12 mouse cellular contexts compared by ENCODE assay signal in genomic region chr9:102310431-102310830, GRCm38 (mm10). TPM values are rescaled to one million over a fixed set of nuclear protein-coding genes. Genes with fewer than 3 reads are reported as not detected.
A peak's percentile ranks its signal among the peaks of the same experiment; 100 is the strongest.
DNase-seq lines count a peak whose midpoint lies in the region; ATAC-seq lines count a peak whose summit lies in the region.
"Had no signal": no experiment of that assay in that cellular context is flagged by ENCODE, and none has a peak within 500 bp of the region (broad histone marks: within the 10 kb centered on the region; RNA-seq: fewer than 3 reads in every experiment).

No protein-coding gene starts in this region.

- peaks cover 11% of the 10 kb centered on the region for H3K9me3 ChIP-seq in heart, embryonic 13.5 days
- H3K9me3 ChIP-seq in embryonic facial prominence, embryonic 12.5 days: no peaks in the 10 kb centered on the region
- H3K9me3 ChIP-seq: embryonic facial prominence, embryonic 15.5 days; intestine, embryonic 15.5 days had no signal

- H3K27me3 ChIP-seq in heart, embryonic 13.5 days (replicated peaks): peaks cover 10% of the 10 kb centered on the region; the same call in 1 of the 2 replicates
- H3K27me3 ChIP-seq in embryonic facial prominence, embryonic 12.5 days: no peaks in the 10 kb centered on the region
- H3K27me3 ChIP-seq: embryonic facial prominence, embryonic 15.5 days; intestine, embryonic 15.5 days had no signal

- no peak overlapping the region for H3K9ac ChIP-seq in heart, embryonic 13.5 days
- no peak overlapping the region for H3K9ac ChIP-seq in embryonic facial prominence, embryonic 12.5 days
- H3K9ac ChIP-seq: embryonic facial prominence, embryonic 15.5 days; intestine, embryonic 15.5 days had no signal

- H3K4me3 ChIP-seq in heart, embryonic 13.5 days: no peak overlapping the region
- H3K4me3 ChIP-seq in brown adipose tissue, adult 24 weeks (ENCODE audit: insufficient read depth, low read depth, low read length): no peak overlapping the region
- no peak overlapping the region for H3K4me3 ChIP-seq in embryonic facial prominence, embryonic 12.5 days
- H3K4me3 ChIP-seq: embryonic facial prominence, embryonic 15.5 days; intestine, embryonic 15.5 days had no signal

- ATAC-seq in heart, embryonic 13.5 days (ENCODE audit: extremely low read depth, insufficient number of reproducible peaks, low FRiP score, low TSS enrichment): no peak
- ATAC-seq in embryonic facial prominence, embryonic 12.5 days (ENCODE audit: insufficient number of reproducible peaks, insufficient read depth, low FRiP score, low TSS enrichment): no peak
- ATAC-seq: intestine, embryonic 15.5 days had no signal

- peaks cover 13% of the 10 kb centered on the region for H3K4me1 ChIP-seq in heart, embryonic 13.5 days
- H3K4me1 ChIP-seq in brown adipose tissue, adult 24 weeks (ENCODE audit: control insufficient read depth, insufficient read depth, insufficient read length, low read length): peaks cover 16% of the 10 kb centered on the region
- peaks cover 10% of the 10 kb centered on the region; the same call in 1 of the 2 replicates for H3K4me1 ChIP-seq in embryonic facial prominence, embryonic 12.5 days
- H3K4me1 ChIP-seq: intestine, embryonic 15.5 days had no signal

- H3K36me3 ChIP-seq in heart, embryonic 13.5 days: no peaks in the 10 kb centered on the region
- no peaks in the 10 kb centered on the region for H3K36me3 ChIP-seq in embryonic facial prominence, embryonic 12.5 days
- H3K36me3 ChIP-seq: embryonic facial prominence, embryonic 15.5 days; intestine, embryonic 15.5 days had no signal

- DNase-seq in heart, postnatal 4 days: no peak
- DNase-seq in kidney, postnatal 36 days: peak; percentile 33 to 37
- DNase-seq in left cerebral cortex, postnatal 14 days (ENCODE audit: low spot score in 2 of 2): no peak
- no peak for DNase-seq in liver
- DNase-seq in cerebellum, postnatal 25 days: no peak
- DNase-seq: thymus, adult 18-20 months had no signal

- peak overlapping the region; percentile 24; the same call in 1 of the 2 replicates for H3K27ac ChIP-seq in heart, embryonic 13.5 days (replicated peaks)
- peak overlapping the region; percentile 60; the same call in 1 of the 2 replicates for H3K27ac ChIP-seq in brown adipose tissue, adult 24 weeks (replicated peaks; ENCODE audit: low read depth, low read length)
- 0 out of 2 replicates have a peak overlapping the region, but pooled peaks have one; percentile 51 for H3K27ac ChIP-seq in embryonic facial prominence, embryonic 12.5 days
- H3K27ac ChIP-seq: embryonic facial prominence, embryonic 15.5 days; intestine, embryonic 15.5 days; macrophage had no signal

- intact Hi-C loops in left cerebral cortex, postnatal 14 days (cut with DNase I): no loop called here

- WGBS in heart, embryonic 13.5 days: 48% methylated on average over 3 of the region's 3 CpGs
- WGBS in embryonic facial prominence, embryonic 12.5 days: 20% methylated on average over 3 of the region's 3 CpGs

- no peak overlapping the region for H3K4me2 ChIP-seq in heart, embryonic 13.5 days
- no peak overlapping the region for H3K4me2 ChIP-seq in embryonic facial prominence, embryonic 12.5 days (replicated peaks)
- H3K4me2 ChIP-seq: embryonic facial prominence, embryonic 15.5 days; intestine, embryonic 15.5 days had no signal

RNA-seq across cellular contexts. Expression of gene Ephb1, which starts 44.1 kb away (rescaled TPM):
- polyA plus RNA-seq in heart, embryonic 13.5 days (2015; fragmentation: Nextera tagmentation; extraction: Ambion mirVana): 0.96 and 1.4 TPM in 2 replicates
- 1 to 10 TPM; 8.3 to 9.7 TPM for total RNA-seq in heart, postnatal 4 days (2021)
- 0.50 TPM in 1 of 2 replicates, not detected in the other for polyA plus RNA-seq in brown adipose tissue, adult 24 weeks (2012; ENCODE audit: insufficient read depth, insufficient read length, missing spikeins)
- 6.0 and 6.5 TPM in 2 replicates for polyA plus RNA-seq in embryonic facial prominence, embryonic 12.5 days (2016; fragmentation: Nextera tagmentation; extraction: Ambion mirVana)
- total RNA-seq in left cerebral cortex, postnatal 14 days (2021): 10 to 100 TPM; 39.2 to 40.5 TPM
- polyA plus RNA-seq: macrophage had no signal

Comparison
In these comparisons a context has a peak if more than half of its experiments do, and no peak if none do; other contexts are left out.
1. DNase-seq: peak in kidney, postnatal 36 days (2 of 2); none in heart, postnatal 4 days (single experiment), left cerebral cortex, postnatal 14 days (0 of 2), liver (single experiment) and cerebellum, postnatal 25 days (0 of 2).
2. Peak in every context shown above with its lines, with median percentiles within 50 percentile points of each other: H3K27ac ChIP-seq.